Mouse (Mus musculus): ENCODE data around the gene Fam124b. TPM values are rescaled to one million over a fixed set of nuclear protein-coding genes. Genes with fewer than 3 reads are reported as not detected.

Fam124b gene
- under 1 TPM; 0.47 to 0.94 TPM for total RNA-seq (2021)

- DNase-seq (ENCODE audit: extremely low spot score in 1 of 2, low spot score in 1 of 2) = no peak
Measured at GRCm38 (mm10) chr1:80218268-80218667, at the start of gene Fam124b. Fam124b (minus strand) TSS chr1:80218473.

GRCm38 (mm10) chr1:80260443-80260842 is 42.2 kb upstream of the Fam124b start:
- no peak for DNase-seq (ENCODE audit: extremely low spot score in 1 of 2, low spot score in 1 of 2)

GRCm38 (mm10) chr1:80258632-80259031 is 40.4 kb upstream of the Fam124b start:
- no peak for DNase-seq (ENCODE audit: extremely low spot score in 1 of 2, low spot score in 1 of 2)

- no peak for DNase-seq (ENCODE audit: extremely low spot score in 1 of 2, low spot score in 1 of 2)
Measured at GRCm38 (mm10) chr1:80253309-80253708, 35.0 kb upstream of the Fam124b start.

- no peak for DNase-seq (ENCODE audit: extremely low spot score in 1 of 2, low spot score in 1 of 2)
Measured at GRCm38 (mm10) chr1:80250247-80250646, 32.0 kb upstream of the Fam124b start.

GRCm38 (mm10) chr1:80247131-80247530 is 28.9 kb upstream of the Fam124b start:
- no peak for DNase-seq (ENCODE audit: extremely low spot score in 1 of 2, low spot score in 1 of 2)

- DNase-seq (ENCODE audit: extremely low spot score in 1 of 2, low spot score in 1 of 2) = no peak
Measured at GRCm38 (mm10) chr1:80244123-80244522, 25.9 kb upstream of the Fam124b start.

GRCm38 (mm10) chr1:80241579-80241978 is 23.3 kb upstream of the Fam124b start:
- DNase-seq (ENCODE audit: extremely low spot score in 1 of 2, low spot score in 1 of 2) = no peak

- DNase-seq (ENCODE audit: extremely low spot score in 1 of 2, low spot score in 1 of 2) = no peak
Measured at GRCm38 (mm10) chr1:80240017-80240660, 21.9 kb upstream of the Fam124b start.

GRCm38 (mm10) chr1:80239481-80239880 is 21.2 kb upstream of the Fam124b start:
- no peak for DNase-seq (ENCODE audit: extremely low spot score in 1 of 2, low spot score in 1 of 2)

- DNase-seq (ENCODE audit: extremely low spot score in 1 of 2, low spot score in 1 of 2) = no peak
Measured at GRCm38 (mm10) chr1:80236951-80237702, 18.9 kb upstream of the Fam124b start.

GRCm38 (mm10) chr1:80236126-80236525 is 17.9 kb upstream of the Fam124b start:
- no peak for DNase-seq (ENCODE audit: extremely low spot score in 1 of 2, low spot score in 1 of 2)

- no peak for DNase-seq (ENCODE audit: extremely low spot score in 1 of 2, low spot score in 1 of 2)
Measured at GRCm38 (mm10) chr1:80230612-80231011, 12.3 kb upstream of the Fam124b start.

GRCm38 (mm10) chr1:80224839-80225412 is 6.7 kb upstream of the Fam124b start:
- no peak for DNase-seq (ENCODE audit: extremely low spot score in 1 of 2, low spot score in 1 of 2)

- DNase-seq (ENCODE audit: extremely low spot score in 1 of 2, low spot score in 1 of 2) = no peak
Measured at GRCm38 (mm10) chr1:80221151-80221550, 2.9 kb upstream of the Fam124b start.

- DNase-seq (ENCODE audit: extremely low spot score in 1 of 2, low spot score in 1 of 2) = no peak
Measured at GRCm38 (mm10) chr1:80213826-80214225, 4.4 kb downstream of the Fam124b start.

- peak in 1 of 2 experiments; percentile 33 for DNase-seq (ENCODE audit: extremely low spot score in 1 of 2, low spot score in 1 of 2)
Measured at GRCm38 (mm10) chr1:80213146-80213545, 5.1 kb downstream of the Fam124b start.

GRCm38 (mm10) chr1:80202314-80202713 is 16.0 kb downstream of the Fam124b start:
- no peak for DNase-seq (ENCODE audit: extremely low spot score in 1 of 2, low spot score in 1 of 2)

- DNase-seq (ENCODE audit: extremely low spot score in 1 of 2, low spot score in 1 of 2) = no peak
Measured at GRCm38 (mm10) chr1:80192837-80193236, 25.4 kb downstream of the Fam124b start.

- no peak for DNase-seq (ENCODE audit: extremely low spot score in 1 of 2, low spot score in 1 of 2)
Measured at GRCm38 (mm10) chr1:80181414-80181805, 36.9 kb downstream of the Fam124b start.

GRCm38 (mm10) chr1:80180767-80181413 is 37.4 kb downstream of the Fam124b start:
- DNase-seq (ENCODE audit: extremely low spot score in 1 of 2, low spot score in 1 of 2) = peak in 1 of 2 experiments; percentile 66
